Mouse (Mus musculus) mouse embryonic stem cell (cell line): Measurements from ENCODE around the gene Tpsg1.

ENCODE experiments used
- in situ Hi-C, 2 experiments: fragments of 300-500 bp; cut with MboI; formaldehyde crosslinking; loops; 1 replicate in 1 of 2; 3 replicates in 1 of 2; pipeline ENCODE4 v1.14.3; 2019 to 2020; ENCODE audit warnings: low sequenced_read_pairs in 2 of 2, low pct_unique_long_range_greater_than_20kb in 1 of 2, mixed read lengths in 1 of 2; ENCODE audit not compliant: unreplicated experiment in 1 of 2

The Tpsg1 gene

DNA sequence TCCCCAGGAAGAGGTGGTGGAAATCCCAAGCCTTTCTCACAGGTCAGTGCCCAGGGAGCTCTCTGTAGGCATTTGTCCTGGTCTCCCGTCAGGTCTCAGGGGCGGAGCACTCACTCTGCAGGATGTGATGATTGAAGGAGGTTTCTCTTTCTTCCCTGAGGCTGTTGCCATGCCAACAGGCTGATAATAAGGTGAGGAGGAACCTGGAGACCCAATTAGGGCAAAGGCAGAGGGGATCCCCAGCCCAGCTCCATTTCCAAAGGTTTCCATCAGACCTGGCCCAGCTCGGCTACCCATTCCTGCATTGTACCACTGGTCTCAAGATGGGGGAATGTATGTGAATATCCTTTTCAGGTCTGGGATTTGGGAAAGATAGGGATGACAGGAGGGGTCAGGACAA lies 35.1 kb downstream of the Tpsg1 start:
- in situ Hi-C loops: no loop called here

DNA sequence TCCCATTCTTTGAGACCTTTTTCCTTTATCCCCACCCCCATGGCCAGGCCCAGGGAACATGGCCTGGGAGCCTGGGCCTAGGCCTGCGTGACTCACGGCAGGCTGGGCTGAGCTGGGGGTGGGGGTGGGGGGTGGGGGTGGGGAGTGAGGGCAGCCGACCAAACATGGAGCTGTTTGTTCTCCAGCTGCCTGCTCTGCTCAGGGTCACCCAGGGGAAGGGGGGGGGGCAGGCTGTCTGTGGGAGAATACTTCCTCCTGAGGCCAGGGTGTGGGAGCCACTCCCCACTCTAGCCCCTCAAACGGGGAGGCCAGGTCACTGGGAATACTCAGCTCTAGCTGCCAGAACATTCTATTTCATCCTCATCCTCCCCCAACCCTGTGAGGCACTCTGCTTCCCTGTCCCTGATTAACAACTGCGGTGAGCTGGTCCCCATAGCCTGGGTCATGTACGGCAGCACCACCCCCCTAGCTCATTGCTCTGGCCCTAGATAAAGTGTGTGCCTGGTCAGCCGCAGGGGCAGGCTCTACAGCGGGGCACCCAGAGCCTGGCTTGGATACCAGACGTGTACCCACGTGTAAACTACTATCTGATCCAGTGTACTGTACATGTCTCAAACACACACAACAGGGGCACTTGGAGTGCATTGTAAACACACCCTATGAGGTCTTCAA lies 36.3 kb downstream of the Tpsg1 start:
- in situ Hi-C loops: no loop called here

DNA sequence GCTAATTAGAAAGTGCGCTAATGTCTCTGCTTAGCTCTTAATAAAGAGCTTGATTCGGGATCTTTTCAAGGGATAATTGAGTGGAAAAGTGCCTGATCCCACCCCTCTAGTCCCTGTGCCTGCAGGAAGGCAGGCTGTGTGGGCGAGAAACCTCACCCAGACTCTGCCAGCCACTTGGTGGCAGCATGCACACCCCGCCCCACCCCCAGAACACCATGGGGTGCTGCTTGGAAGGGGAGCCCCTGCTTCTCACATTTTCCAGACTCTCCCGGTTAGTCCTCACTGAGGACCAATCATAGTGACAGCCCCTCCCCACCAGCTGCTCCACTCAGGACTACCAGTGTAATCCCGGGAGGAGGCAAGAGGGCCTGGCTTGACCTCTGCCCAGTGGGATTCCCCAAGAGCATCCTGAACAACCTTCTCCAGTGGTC lies 37.0 kb downstream of the Tpsg1 start:
- in situ Hi-C loops: no loop called here

- in situ Hi-C loops: no loop called here
Observed at GRCm38 (mm10) chr17:25407352-25407751, 38.3 kb downstream of the Tpsg1 start.

GRCm38 (mm10) chr17:25408302-25408999 lies 39.4 kb downstream of the Tpsg1 start:
- in situ Hi-C loops: no loop called here

- in situ Hi-C loops: no loop called here
Observed at GRCm38 (mm10) chr17:25409621-25410020, 40.5 kb downstream of the Tpsg1 start.

GRCm38 (mm10) chr17:25410180-25410579 lies 41.1 kb downstream of the Tpsg1 start:
- in situ Hi-C loops: no loop called here

GRCm38 (mm10) chr17:25410786-25411185 lies 41.7 kb downstream of the Tpsg1 start:
- in situ Hi-C loops: no loop called here

DNA sequence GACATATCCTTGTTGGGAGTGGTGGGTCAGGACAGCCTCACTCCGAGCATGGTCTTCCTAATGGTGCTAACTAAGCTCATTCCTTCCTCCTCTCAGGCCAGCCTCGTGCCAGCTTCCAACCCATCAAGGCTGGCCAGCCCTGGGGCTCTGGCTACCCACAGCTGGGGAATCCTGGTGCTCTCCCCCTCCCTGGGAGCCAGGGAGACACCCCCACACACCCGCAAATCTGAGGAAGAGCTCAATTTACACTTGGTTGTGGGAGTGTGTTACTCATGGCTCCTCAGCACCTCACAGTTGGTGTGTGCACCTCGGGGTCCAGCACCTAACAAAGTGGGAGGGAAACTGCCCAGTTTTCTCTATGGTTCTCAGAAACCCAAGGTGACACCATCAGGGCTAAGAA lies 42.2 kb downstream of the Tpsg1 start:
- in situ Hi-C loops: no loop called here

- in situ Hi-C loops: no loop called here
Observed at GRCm38 (mm10) chr17:25414209-25414608, 45.1 kb downstream of the Tpsg1 start.

DNA sequence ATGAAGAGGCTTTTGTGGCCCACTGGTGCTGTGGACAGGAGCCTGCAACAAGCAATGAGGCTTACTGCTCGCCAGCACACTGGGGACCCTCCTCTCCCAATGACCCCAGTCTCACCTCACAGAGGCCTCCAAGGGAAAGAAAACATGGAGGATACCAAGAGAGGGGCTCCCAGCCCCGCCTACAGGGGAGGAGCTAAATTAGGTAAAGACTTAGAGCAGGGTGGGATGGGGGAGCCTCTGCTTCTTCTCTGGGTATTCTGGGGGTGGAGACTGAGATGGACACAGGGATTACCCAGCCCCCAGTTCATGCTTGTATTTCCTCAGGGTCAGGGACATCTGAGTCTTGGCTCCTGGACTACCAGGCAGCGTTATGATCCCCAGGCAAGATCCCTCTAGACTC lies 45.8 kb downstream of the Tpsg1 start:
- in situ Hi-C loops: no loop called here

DNA sequence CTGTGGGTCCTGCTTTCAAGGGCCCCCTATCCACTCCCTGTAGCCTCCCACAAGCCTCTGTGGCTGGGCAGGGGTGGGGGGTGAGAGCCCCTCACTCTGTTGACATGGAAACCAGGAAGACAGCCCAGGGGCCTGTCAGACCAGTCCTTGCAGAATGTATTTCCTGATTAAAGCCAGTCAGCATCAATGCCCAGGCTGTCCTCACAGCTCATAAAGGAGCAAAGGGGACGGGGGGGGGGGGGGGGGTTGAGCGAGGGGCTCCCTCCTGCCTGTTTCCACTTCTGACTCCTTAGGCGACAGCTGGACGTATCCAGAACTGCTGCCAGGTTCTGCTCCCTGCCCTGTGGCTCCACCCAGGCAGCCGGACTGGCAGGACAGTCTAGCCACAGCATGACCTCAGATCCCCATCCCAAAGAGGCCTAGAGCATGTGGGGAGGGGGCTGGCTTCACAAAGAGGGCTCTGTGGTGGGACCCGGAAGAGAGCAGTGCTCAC lies 46.4 kb downstream of the Tpsg1 start:
- in situ Hi-C loops: no loop called here

DNA sequence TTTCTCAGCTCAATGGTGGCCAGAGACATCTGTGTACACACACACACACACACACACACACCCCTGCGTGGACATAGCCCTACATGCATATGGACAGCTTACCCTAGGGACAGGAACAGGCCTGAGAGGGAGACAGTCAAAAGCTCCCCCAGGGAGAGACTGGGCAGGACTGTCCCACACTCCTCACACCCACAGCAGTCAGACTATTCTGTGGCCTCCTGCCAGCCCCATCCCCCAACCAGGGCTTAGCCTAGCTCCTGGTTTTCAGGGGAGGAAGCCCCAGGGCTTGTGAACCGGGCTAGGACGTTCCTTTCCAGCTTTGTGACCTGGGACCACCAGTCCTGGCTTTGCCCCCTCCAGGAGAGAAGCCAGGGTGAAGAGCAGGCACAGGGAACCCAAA lies 47.1 kb downstream of the Tpsg1 start:
- in situ Hi-C loops: no loop called here

- in situ Hi-C loops: no loop called here
Observed at GRCm38 (mm10) chr17:25417990-25418389, 48.9 kb downstream of the Tpsg1 start.

DNA sequence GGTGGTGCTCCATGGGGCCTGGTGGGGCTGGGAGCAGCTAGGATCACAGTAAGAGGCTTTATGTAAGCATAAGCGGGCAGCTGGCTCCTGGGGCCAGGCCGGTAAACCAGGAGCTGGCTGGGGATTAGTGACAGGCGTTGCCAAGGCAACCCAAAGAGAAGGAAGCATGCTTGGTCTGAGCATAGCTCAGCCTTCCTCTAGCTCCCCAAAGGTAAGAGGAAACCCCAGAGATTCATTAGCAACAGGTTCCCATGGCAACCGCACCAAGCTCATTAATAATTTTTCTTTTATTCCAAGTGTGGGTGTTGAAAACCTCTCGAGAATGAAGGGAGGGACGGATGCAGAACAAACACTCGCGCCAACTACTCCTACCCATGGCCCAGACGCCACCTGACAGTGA lies 49.9 kb downstream of the Tpsg1 start:
- in situ Hi-C loops: no loop called here

GRCm38 (mm10) chr17:25420998-25421397 lies 51.9 kb downstream of the Tpsg1 start:
- in situ Hi-C loops: no loop called here
